Mouse (Mus musculus): ENCODE results near the gene Gm49711.

DNA sequence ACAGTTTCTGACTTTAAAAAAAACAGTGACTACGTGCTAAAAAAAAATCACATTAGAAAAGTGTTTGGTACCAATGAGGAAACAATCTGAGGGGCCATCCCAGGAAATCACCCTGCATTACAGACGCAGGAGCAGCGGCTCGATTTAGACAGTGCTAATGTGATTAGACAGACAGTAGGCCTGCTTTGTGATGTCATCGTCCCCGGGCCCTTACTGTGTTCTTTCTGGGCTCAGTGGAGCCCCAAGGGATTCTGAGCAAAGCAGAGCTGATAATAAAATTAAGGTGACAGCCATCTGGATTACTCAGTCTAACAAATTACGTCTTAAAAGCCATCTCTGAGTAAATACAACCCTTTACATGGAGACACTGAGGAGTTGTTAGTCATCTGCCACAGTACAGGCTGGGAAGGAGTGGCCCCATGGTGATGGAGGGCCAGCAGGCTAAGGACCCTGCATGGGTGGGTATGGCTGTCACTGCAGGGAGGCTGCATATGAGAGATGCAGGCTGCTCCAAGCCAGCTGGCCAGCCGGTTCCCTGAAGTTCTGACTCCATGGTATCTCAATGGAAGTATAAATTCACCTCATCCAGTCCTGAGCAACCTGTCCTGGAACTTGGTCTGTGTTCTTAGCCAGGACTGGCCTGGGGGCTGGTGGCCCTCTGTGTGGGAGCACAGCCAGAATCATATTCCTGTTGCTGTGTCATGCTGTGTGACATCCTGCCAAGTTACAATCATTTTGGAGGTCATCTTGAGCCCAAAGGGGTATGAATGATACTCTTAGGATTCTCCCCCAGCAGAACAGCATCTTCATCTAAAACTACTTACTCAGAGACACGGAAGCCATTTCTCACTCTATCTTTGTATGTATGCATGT lies 59.5 kb downstream of the Gm49711 start:
- TF ChIP-seq CTCF (IDR thresholded peaks at IDR 0.05; ENCODE audit: low read depth, low read length) (no peak), POLR2A (IDR thresholded peaks at IDR 0.05; ENCODE audit: insufficient read depth, low read length) (no peak), EP300 (IDR thresholded peaks at IDR 0.05; ENCODE audit: insufficient read depth, low read depth, low read length) (no peak)
